Mouse (Mus musculus) 3T3-L1 (cell line): ENCODE results near the gene Rnf144b.

ENCODE experiments used
- DNase-seq: peaks from one replicate; pipeline ENCODE4 v3.0.0-alpha.2; 2015; ENCODE audit warnings: low read depth, low spot score

Rnf144b gene

DNA sequence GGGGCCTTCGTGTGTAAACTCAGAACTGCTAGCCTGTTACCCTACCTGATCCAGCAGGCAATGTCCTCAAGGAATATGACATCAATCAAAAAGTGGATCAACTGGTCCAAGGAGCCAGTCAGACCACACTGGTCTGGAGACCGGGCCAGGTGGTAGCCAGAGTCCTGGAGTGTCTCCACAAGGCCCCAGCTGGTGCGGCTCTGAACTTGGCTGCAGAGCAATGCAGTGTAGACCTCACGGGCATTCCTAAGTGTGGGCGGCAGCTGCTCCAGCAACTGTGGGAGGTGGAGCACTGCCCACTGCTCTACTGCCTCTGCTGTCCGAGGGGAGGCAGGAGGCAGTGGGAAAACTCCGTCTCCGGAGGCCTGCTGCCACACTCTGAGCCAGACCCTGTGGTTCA is 55.7 kb downstream of the Rnf144b start:
- DNase-seq: no peak

GRCm38 (mm10) chr13:47180776-47181175 is 58.3 kb downstream of the Rnf144b start:
- no peak for DNase-seq

DNA sequence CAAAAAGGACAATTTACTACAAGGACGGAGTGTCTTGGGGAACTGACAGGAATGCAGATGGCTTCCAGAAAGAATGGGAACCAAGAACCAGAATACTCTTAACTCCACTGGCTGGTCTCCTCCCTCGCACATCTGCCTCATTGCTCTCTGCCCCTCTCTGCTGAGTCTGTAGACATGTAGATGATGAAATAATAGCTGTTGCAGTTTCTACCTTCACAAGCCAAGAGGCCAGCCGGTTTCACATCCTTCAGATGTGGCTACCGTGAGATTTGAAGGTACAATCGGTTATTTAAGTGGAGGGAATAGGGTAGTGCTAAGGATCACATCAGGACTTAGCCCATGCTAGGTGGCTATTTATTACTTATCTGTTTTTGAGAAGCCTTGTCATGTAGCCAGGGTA is 59.9 kb downstream of the Rnf144b start:
- no peak for DNase-seq

- no peak for DNase-seq
These were observed 60.7 kb downstream of the Rnf144b start for GRCm38 (mm10) chr13:47183033-47183730.

GRCm38 (mm10) chr13:47183771-47184170 is 61.3 kb downstream of the Rnf144b start:
- no peak for DNase-seq

- no peak for DNase-seq
These were observed 65.4 kb downstream of the Rnf144b start for GRCm38 (mm10) chr13:47187836-47188235.

DNA sequence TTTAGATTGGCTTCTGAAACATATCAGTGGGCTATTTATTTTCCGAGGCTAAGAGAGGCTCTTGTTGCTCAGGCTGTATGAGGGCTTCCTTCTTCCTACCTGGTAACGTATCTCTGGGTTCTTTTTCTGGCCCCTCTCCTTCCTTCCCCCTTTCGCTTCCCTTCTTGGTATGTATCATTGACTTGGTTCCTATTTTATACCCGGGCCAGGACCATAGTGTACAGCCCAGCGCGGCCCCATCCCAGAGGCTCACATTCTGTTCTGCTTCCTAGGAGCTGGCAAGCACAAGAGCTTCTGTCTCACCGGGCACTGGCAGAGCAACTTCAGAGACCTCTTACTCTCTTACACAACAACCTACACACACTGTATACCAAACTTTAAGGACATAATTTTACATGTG is 67.5 kb downstream of the Rnf144b start:
- no peak for DNase-seq

DNA sequence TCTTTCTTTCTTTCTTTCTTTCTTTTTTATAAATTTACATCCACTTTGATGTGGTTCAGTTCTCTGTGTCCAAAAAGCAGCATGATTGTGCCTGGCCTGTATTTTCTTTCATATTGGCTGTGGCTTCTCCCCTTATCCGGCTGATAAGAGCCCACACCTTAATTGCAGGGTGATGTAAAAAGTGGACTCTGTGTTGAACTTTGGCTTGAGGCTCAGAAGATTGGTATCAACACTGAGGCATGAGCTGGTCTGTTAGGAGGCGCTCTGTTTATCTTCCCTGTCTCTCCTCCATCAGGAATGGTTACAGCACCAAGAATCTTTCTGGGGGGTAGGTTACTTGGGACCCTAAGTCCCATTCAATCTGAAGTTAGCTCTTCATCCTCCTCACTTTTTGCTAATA is 69.7 kb downstream of the Rnf144b start:
- DNase-seq: no peak

DNA sequence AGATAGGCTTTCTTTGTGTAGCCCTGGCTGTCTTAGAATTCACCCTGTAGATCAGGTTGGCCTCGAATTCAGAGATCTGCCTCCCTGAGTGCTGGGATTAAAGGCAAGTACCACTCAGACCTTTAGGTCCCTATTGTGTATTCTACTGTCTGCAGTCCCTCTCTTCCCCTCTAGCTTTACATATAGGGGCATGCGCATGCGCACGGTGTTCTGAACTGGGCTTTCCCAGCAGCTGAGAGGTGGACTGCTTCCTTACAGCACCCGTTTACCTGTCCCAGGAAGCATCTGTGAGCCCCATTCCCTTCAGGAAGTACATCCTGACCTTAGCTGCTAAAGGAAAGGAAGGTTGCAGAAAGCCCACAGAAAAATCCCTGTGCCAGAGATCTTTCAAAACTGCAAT is 70.3 kb downstream of the Rnf144b start:
- DNase-seq: no peak

DNA sequence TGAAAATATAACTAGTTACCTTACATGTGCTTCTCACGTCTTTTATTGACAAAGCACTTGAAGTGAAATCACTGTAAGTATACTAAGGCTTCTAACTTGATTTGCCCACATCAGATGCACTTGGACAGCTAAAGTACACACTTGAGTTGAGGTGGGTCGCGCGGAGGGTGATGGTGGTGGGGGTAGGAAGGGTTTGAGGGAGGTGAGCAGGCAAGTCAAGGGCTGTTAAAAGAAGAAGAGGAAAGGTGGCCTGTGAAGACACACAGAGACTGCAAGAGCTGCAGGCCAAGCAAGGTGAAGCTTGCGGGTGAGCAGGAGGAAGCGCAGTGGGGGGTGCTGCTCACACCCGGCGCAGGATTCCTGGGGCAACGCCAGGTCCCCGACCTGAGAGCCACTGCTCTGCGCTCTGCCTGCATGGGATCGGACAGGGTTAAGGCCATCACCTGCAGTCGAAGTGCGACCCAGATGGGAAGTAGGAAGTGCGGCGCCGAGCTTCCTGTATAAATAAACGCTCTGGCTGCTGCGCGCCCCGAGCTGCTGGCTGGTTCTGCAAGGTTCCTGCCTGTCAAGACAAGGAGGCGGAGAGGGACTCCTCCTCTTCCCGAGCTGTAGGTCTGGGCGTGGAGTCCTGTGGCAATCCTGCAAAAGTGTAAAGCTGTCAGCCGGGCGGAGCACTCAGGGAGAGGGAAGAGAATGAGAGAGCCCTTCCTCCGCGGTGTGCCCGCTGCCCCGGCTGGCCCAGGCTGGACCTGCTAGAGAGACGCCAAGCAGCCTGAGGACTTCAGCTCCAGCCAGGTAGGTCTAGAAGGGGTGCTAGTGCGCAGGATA is 71.1 kb downstream of the Rnf144b start:
- no peak for DNase-seq

DNA sequence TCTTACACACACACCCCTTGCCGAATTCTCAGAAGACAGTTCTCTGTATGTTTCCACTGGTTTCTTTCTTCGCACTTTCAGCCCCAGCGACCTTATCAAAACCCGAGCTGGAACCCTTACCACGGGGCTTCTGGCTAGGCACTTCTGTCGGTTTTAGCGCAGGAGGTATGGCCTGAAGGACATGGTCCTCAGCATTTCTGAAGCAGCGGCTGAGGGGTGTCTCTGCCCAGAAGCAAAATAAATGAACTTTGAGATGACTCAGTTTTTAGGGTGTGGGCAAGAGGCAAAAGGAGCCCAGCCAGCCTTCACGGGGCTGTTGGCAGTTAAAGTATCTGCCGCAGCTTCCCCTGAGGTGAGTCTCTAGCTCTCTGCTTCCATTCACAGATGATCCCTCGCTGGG is 72.2 kb downstream of the Rnf144b start:
- no peak for DNase-seq

DNA sequence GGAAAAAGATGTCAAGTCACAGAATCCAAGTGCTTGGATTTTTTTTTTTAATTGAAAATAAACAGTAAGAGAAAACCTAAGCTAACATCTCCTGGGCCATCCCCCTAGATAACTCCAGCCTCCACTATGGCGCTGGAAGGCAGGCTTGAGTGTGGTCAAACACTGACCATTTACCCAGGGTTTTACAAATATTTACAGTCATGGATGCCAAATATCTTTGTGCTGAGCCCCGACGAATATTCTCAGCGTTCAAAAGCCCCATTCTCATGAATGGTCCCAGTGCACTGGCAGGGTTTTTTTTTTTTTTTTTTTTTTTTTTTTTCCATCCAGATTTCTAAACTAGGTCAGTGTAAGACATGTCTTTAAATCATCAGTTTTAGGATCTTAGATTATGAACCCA is 73.0 kb downstream of the Rnf144b start:
- no peak for DNase-seq

- no peak for DNase-seq
These were observed 77.7 kb downstream of the Rnf144b start for GRCm38 (mm10) chr13:47200011-47200670.

DNA sequence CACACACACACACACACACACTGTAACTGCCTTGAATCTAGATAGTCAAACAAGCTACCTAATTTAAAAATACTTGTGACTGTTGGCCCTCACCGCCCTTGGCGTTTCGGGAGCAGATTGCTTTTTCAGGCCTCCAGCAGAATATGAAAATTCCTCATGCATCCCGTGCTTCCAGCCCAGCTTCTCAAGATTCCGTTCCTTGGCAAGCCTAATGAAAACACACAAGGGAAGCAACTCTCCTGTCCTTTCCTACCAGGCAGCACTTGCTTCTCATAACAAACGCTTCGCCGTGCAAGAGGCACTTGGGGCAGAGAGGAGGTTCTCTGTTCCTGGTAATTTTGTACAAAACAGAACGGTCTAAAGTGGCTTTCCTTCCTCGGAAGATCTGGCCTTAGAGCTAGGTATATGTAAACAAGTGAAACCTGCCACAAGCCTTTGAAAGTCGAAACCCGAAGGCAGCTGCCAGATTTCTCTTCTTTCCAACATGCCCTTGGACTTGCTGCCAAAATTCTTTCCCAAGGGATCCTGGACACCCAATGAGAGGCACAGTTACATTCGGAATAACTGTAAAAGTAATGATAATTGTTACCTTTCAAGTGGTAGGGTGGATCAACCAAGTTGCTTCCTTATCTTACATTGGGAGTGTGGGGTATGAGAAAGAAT is 79.6 kb downstream of the Rnf144b start:
- peak; percentile 26 for DNase-seq

DNA sequence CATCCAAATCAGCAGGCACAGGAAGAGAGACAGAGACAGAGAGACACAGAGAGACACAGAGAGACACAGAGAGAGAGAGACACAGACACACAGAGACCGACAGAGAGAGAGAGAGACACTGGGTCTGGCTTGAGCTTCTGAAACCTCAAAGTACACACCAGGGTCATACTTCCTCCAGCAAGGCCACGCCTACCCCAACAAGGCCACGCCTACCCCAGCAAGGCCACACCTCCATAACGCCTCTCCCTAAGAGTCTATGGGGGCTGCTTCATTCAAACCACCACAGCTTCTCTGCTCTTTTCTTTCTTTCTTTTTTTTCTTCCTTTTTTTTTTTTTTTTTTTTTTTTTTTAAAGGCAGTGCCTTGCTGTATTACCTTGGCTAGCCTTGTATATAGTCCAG is 88.0 kb downstream of the Rnf144b start:
- DNase-seq: no peak

- no peak for DNase-seq
These were observed 88.5 kb downstream of the Rnf144b start for GRCm38 (mm10) chr13:47210992-47211391.

DNA sequence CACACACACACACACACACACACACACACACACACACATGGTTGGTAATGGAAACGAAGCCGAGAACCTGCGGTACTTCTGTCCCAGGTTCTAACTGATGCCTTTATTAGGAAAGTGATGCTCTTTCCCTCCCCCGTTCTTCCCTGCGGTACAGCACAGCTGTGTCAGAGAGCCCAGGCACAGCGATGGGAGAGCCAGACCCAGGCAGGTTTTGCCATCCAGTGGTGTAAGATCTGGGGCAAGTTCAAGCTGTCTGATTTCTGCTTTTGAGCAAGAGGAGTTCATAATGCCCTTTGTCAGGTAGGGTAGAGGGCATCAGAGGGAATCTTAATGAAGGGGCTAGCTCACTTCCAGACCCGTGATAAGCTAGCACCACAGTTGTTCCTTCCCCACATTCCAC is 89.1 kb downstream of the Rnf144b start:
- no peak for DNase-seq

- DNase-seq: no peak
These were observed 91.4 kb downstream of the Rnf144b start for GRCm38 (mm10) chr13:47213817-47214216.

DNA sequence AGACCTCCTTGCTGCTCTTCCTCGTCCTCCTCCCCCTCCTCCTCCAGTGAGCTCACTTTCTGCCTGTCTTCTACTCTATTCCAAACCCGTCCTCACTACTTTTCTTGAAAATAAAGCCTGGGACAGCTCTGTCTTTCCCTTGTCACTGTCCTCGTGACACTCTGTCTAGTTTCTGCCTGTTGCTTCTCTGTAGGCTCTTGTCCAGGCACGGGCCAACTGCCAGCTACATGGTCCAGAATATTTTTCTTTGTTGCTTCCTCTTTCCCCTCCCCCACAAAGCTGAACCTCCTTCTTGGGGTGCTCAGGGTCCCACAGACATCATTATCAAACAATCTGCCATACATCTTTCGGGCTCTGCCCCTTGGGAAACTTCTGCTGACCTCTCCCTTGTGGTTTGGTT is 92.4 kb downstream of the Rnf144b start:
- DNase-seq: no peak

DNA sequence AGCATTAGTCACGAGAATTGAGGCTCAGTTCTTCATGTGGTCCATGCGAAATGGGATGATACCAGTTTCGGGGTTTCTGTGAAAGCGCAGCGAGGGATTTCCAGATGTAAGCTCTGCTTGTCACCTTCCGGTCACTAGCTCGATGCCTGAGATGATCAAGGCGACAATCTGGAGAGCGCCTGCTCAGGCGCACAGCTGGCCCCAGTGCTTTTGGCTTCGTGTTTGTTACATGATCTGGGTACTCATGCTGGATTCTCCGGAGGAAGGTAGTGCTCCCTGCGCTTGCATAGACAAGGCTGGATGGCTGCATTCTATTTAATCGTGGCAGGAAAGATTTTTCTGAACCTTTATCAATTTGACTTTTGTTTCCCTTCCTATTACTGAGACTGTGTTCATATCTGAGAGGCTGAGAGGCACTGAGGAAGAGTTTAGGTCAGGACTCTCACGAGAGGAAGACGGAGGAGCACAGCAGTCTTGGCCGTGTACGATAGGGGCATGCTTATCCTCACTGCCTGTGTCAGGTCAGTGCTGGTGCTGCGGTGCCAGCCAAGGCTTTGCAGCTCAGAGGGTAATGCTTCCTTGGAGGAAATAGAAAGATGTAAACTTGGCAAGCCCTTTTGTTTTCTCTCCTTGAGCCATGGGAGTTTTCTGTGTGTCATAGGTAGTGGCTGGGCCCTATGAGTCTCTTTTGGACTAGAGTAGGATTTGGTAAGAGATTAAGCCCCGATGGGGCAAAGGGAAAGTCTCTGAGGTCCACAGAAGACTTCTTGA is 93.5 kb downstream of the Rnf144b start:
- DNase-seq: peak; percentile 38

DNA sequence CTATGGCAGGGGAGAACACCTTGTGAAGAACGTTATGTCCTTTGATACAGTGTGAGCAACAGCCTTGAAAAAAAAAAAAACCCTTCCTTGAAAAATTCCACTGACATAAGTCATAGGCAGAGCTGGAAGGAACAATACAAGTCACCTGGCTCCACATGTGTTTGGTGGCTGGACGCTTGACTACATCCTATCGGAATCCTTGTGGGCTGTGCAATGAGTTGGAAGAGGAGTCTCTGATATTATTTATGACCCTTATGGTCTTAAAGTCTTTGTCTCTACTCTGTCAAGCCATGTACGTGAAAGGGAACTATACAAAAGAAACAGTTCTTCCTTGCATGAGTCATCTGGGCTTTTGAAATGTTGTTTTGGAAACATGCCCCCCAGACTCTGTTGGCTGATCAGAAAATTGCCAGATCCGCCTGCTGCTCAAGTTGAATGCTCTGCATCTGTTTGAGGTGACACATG is 94.7 kb downstream of the Rnf144b start:
- DNase-seq: peak; percentile 90
